Comparison of ENCODE assay signal across 10 mouse cellular contexts in the genomic region with DNA sequence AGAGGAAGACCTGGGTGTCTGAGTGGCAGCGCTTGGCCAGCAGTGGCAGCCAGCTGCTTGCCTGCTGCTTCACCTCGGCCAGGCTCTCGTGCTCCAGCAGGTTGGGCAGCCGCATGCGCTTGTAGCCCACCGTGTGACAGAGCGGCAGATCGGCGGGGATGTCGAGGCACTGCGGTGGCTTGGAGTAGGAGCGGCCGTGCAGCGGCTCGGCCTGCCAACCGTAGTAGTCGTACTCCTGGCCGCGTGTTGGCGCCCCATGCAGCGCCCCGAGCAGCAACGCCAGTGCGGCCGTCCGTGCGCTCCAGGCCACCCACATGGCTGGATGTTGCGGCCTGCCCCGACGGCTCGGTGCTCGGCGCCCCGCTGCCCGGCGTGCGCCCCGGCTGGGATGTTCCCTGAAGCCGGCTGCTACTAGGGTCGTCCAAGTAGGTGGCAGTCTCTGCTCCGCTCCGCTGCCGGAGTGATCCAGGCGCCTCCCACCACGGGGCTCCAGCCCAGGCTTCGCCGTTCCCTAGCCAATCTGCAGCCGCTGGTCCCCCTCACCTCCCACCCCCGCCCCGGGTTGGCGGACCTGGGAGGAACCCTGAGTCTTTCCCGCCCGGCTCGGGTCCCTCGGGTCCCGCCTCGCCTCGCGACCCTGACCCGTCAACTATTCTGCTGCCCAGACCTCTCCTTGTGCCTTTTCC. TPM values are rescaled to one million over a fixed set of nuclear protein-coding genes. Genes with fewer than 3 reads are reported as not detected.
DNase-seq lines count a peak whose midpoint lies in the region; ATAC-seq and TF ChIP-seq lines count a peak whose summit lies in the region.
"Had no signal": no experiment of that assay in that cellular context is flagged by ENCODE, and none has a peak within 500 bp of the region (broad histone marks: within the 10 kb centered on the region; RNA-seq: fewer than 3 reads in every experiment).

A gene (minus strand): TSS at position 557 of the 686 bp plus-strand sequence.

- peak; percentile 50 to 56 for DNase-seq in cerebellum, postnatal 10 days
- DNase-seq in cerebellum, postnatal 14 days, result no peak
- DNase-seq in brain, embryonic 14.5 days (ENCODE audit: low read depth), result peak; percentile 22
- DNase-seq in left cerebral cortex, adult 9 months (ENCODE audit: low spot score in 2 of 2), result no peak
- DNase-seq in right cerebral cortex, postnatal 36 days (ENCODE audit: low spot score in 2 of 2), result no peak
- DNase-seq in left cerebral cortex, adult 2 months (ENCODE audit: extremely low spot score in 1 of 2, low spot score in 2 of 2), result no peak
- DNase-seq: cerebellum, adult 11 months had no signal

- TF ChIP-seq CTCF in brain, embryonic 14.5 days (IDR thresholded peaks at IDR 0.05; ENCODE audit: borderline replicate concordance, extremely low read depth, insufficient read depth, insufficient read length), result no peak
- TF ChIP-seq CTCF in left cerebral cortex, adult 2 months (IDR thresholded peaks at IDR 0.05), result no peak

- no peak within 1 kb of the TSS for H3K27ac ChIP-seq in heart, embryonic 15.5 days
- H3K27ac ChIP-seq in midbrain, embryonic 12.5 days (replicated peaks), result no peak within 1 kb of the TSS
- no peak within 1 kb of the TSS for H3K27ac ChIP-seq in left cerebral cortex, adult 2 months

- H3K4me2 ChIP-seq in heart, embryonic 15.5 days, result peak within 1 kb of the TSS; percentile 62
- peak within 1 kb of the TSS; percentile 41 for H3K4me2 ChIP-seq in midbrain, embryonic 12.5 days (replicated peaks)

- H3K27me3 ChIP-seq in heart, embryonic 15.5 days, result peaks cover 72% of the 10 kb centered on the region
- peaks cover 69% of the 10 kb centered on the region for H3K27me3 ChIP-seq in midbrain, embryonic 12.5 days

- TF ChIP-seq POLR2A in brain, embryonic 14.5 days (IDR thresholded peaks at IDR 0.05; ENCODE audit: borderline replicate concordance, extremely low read depth, insufficient read depth, insufficient read length, poor library complexity, severe bottlenecking), result no peak

- H3K9me3 ChIP-seq in heart, embryonic 15.5 days (replicated peaks), result no peaks in the 10 kb centered on the region
- no peaks in the 10 kb centered on the region for H3K9me3 ChIP-seq in midbrain, embryonic 12.5 days

- H3K4me3 ChIP-seq in heart, embryonic 15.5 days, result peak within 1 kb of the TSS; percentile 40
- peak within 1 kb of the TSS; percentile 29 for H3K4me3 ChIP-seq in midbrain, embryonic 12.5 days
- H3K4me3 ChIP-seq in left cerebral cortex, adult 2 months, result no peak within 1 kb of the TSS

- H3K36me3 ChIP-seq in heart, embryonic 15.5 days, result no peaks in the 10 kb centered on the region
- no peaks in the 10 kb centered on the region for H3K36me3 ChIP-seq in midbrain, embryonic 12.5 days

- no peak; the same call in 1 of the 2 replicates for ATAC-seq in heart, embryonic 15.5 days (replicated peaks; ENCODE audit: insufficient number of reproducible peaks, insufficient read depth, low FRiP score, low read depth)
- no peak for ATAC-seq in midbrain, embryonic 12.5 days (ENCODE audit: low FRiP score, low read depth)

- intact Hi-C loops in left cerebral cortex, adult 2 months (cut with DNase I), result loop anchor here (10.0 kb wide), 1 partner anchor 543 kb away; no protein-coding TSS in a partner anchor

- no peak within 1 kb of the TSS for H3K9ac ChIP-seq in heart, embryonic 15.5 days
- H3K9ac ChIP-seq in midbrain, embryonic 12.5 days (replicated peaks), result no peak within 1 kb of the TSS

- H3K4me1 ChIP-seq in heart, embryonic 15.5 days (replicated peaks), result peaks cover 14% of the 10 kb centered on the region
- H3K4me1 ChIP-seq in midbrain, embryonic 12.5 days, result peaks cover 9% of the 10 kb centered on the region

- under 1% methylated on average over 60 of the region's 60 CpGs for WGBS in heart, embryonic 15.5 days
- WGBS in midbrain, embryonic 12.5 days, result 2% methylated on average over 60 of the region's 60 CpGs

RNA-seq across cellular contexts. Expression of the gene that starts here (rescaled TPM):
- 4.5 and 4.6 TPM in 2 replicates for polyA plus RNA-seq in brain, embryonic 14.5 days (2012; rRNA removed)
- polyA plus RNA-seq in heart, embryonic 15.5 days (2015; fragmentation: Nextera tagmentation; extraction: Ambion mirVana), result 4.1 and 4.3 TPM in 2 replicates
- polyA plus RNA-seq in midbrain, embryonic 12.5 days (2016; fragmentation: Nextera tagmentation; extraction: Ambion mirVana), result not detected in 2 replicates
- under 1 TPM; 0.48 to 0.65 TPM for total RNA-seq in left cerebral cortex, adult 2 months (2021)
- polyA plus RNA-seq: C2C12 had no signal

Comparison
In these comparisons a context has a peak if more than half of its experiments do, and no peak if none do; other contexts are left out.
1. DNase-seq: peak in cerebellum, postnatal 10 days (2 of 2) and brain, embryonic 14.5 days (single experiment); none in cerebellum, postnatal 14 days (0 of 2), left cerebral cortex, adult 9 months (0 of 2), right cerebral cortex, postnatal 36 days (0 of 2) and left cerebral cortex, adult 2 months (0 of 2).